Mouse (Mus musculus): ENCODE data around the gene Rpl18.
A peak's percentile ranks its signal among the peaks of the same experiment; 100 is the strongest.

Gene Rpl18

GRCm38 (mm10) chr7:45730727-45731431 is 15.6 kb downstream of the Rpl18 start:
- no peak for DNase-seq (ENCODE audit: low read depth, low spot score)

GRCm38 (mm10) chr7:45733477-45733876 is 18.2 kb downstream of the Rpl18 start:
- DNase-seq (ENCODE audit: low read depth, low spot score), result no peak

- DNase-seq (ENCODE audit: low read depth, low spot score), result peak; percentile 73
Measured at GRCm38 (mm10) chr7:45739162-45739763, 24.0 kb downstream of the Rpl18 start.

GRCm38 (mm10) chr7:45739820-45740219 is 24.6 kb downstream of the Rpl18 start:
- DNase-seq (ENCODE audit: low read depth, low spot score), result no peak

GRCm38 (mm10) chr7:45741308-45741707 is 26.1 kb downstream of the Rpl18 start:
- no peak for DNase-seq (ENCODE audit: low read depth, low spot score)

GRCm38 (mm10) chr7:45741777-45742176 is 26.5 kb downstream of the Rpl18 start:
- DNase-seq (ENCODE audit: low read depth, low spot score), result no peak

GRCm38 (mm10) chr7:45742338-45742737 is 27.1 kb downstream of the Rpl18 start:
- no peak for DNase-seq (ENCODE audit: low read depth, low spot score)

- no peak for DNase-seq (ENCODE audit: low read depth, low spot score)
Measured at GRCm38 (mm10) chr7:45744387-45744786, 29.1 kb downstream of the Rpl18 start.

GRCm38 (mm10) chr7:45746518-45746917 is 31.3 kb downstream of the Rpl18 start:
- no peak for DNase-seq (ENCODE audit: low read depth, low spot score)

- no peak for DNase-seq (ENCODE audit: low read depth, low spot score)
Measured at GRCm38 (mm10) chr7:45747450-45747849, 32.2 kb downstream of the Rpl18 start.

- no peak for DNase-seq (ENCODE audit: low read depth, low spot score)
Measured at GRCm38 (mm10) chr7:45748110-45748509, 32.9 kb downstream of the Rpl18 start.

- DNase-seq (ENCODE audit: low read depth, low spot score), result no peak
Measured at GRCm38 (mm10) chr7:45749401-45749800, 34.1 kb downstream of the Rpl18 start.

GRCm38 (mm10) chr7:45750162-45750561 is 34.9 kb downstream of the Rpl18 start:
- DNase-seq (ENCODE audit: low read depth, low spot score), result no peak

GRCm38 (mm10) chr7:45755703-45756102 is 40.4 kb downstream of the Rpl18 start:
- DNase-seq (ENCODE audit: low read depth, low spot score), result no peak

GRCm38 (mm10) chr7:45759400-45759799 is 44.1 kb downstream of the Rpl18 start:
- no peak for DNase-seq (ENCODE audit: low read depth, low spot score)

- no peak for DNase-seq (ENCODE audit: low read depth, low spot score)
Measured at GRCm38 (mm10) chr7:45760151-45760550, 44.9 kb downstream of the Rpl18 start.

- DNase-seq (ENCODE audit: low read depth, low spot score), result no peak
Measured at GRCm38 (mm10) chr7:45765995-45766394, 50.7 kb downstream of the Rpl18 start.

GRCm38 (mm10) chr7:45766764-45767163 is 51.5 kb downstream of the Rpl18 start:
- DNase-seq (ENCODE audit: low read depth, low spot score), result no peak

GRCm38 (mm10) chr7:45767500-45767899 is 52.2 kb downstream of the Rpl18 start:
- no peak for DNase-seq (ENCODE audit: low read depth, low spot score)

Data from skeletal muscle tissue, adult 2 months (tissue).